Mouse (Mus musculus): ENCODE measurements around the gene Nlgn2. TPM values are rescaled to one million over a fixed set of nuclear protein-coding genes. Genes with fewer than 3 reads are reported as not detected.
A peak's percentile ranks its signal among the peaks of the same experiment; 100 is the strongest.

Nlgn2 gene
- total and polyA plus RNA-seq, 3 experiments: 0.20 to 1.3 (median 1.1) TPM

DNA sequence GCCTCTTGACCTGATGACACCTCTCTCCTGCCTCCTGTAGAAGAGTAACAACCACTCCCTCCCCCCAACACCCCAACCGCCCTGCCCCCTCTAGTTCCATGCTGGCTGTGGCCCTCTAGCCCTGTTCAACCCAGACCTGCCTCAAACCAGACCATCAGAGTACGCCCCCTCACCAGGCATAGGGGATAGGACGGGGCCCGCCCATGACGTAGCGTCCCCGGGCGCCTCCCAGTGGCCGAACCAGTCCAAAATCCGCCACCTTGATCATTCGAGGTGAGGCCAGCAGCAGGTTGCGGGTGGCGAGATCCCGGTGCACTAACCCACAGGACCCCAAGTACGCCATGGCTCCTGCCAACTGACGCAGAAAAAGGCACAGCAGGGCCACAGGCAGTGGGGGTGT is 17.8 kb upstream of the Nlgn2 start:
- Histone ChIP-seq H3K27ac (ENCODE audit: insufficient read depth, low read depth) (no peak overlapping the region), H3K9me3 (replicated peaks; ENCODE audit: low read length) (no peaks in the 10 kb centered on the region), H3K79me2 (replicated peaks; ENCODE audit: control insufficient read depth, extremely low read depth, insufficient read depth, poor library complexity, severe bottlenecking) (no peaks in the 10 kb centered on the region), H3K27me3 (replicated peaks) (peaks cover 2% of the 10 kb centered on the region), H3K4me2 (ENCODE audit: insufficient read depth, low read depth, poor library complexity, severe bottlenecking) (peak overlapping the region; percentile 19), H3K4me1 (ENCODE audit: control insufficient read depth in 1 of 2, insufficient read depth in 2 of 2) (peaks cover 6 to 16% of the 10 kb centered on the region in 2 experiments), H3K9ac (ENCODE audit: insufficient read depth, low read depth) (no peak overlapping the region), H3K4me3 (replicated peaks in 1 of 3; ENCODE audit: low read depth in 2 of 3, low read length in 2 of 3, poor library complexity in 1 of 3) (no peak overlapping the region), H3K36me3 (replicated peaks in 1 of 2; ENCODE audit: control insufficient read depth in 1 of 2, insufficient read depth in 1 of 2, low read length in 1 of 2) (peaks cover 0 to 21% of the 10 kb centered on the region in 2 experiments)
- dilution Hi-C loops (cut with MboI; ENCODE audit: extremely low pct_ligation_motif_present, extremely low pct_unique_long_range_greater_than_20kb, low sequenced_read_pairs) (no loop called here), in situ Hi-C loops (cut with MboI; ENCODE audit: low pct_ligation_motif_present, low pct_unique_long_range_greater_than_20kb, low sequenced_read_pairs) (no loop called here)
- peak; percentile 48 for DNase-seq (ENCODE audit: extremely low read depth)
- TF ChIP-seq CTCF (conservative IDR thresholded peaks at IDR 0.05 in 1 of 2, IDR thresholded peaks at IDR 0.05 in 1 of 2; ENCODE audit: low read depth in 2 of 2, low read length in 2 of 2): peak in 1 of 2 experiments; percentile 85; a peak in 2 of 4 replicates
- TF ChIP-seq RAD21 (IDR thresholded peaks at IDR 0.05; ENCODE audit: low read depth, low read length): peak; percentile 54
- TF ChIP-seq SMC3 (IDR thresholded peaks at IDR 0.05; ENCODE audit: low read depth, low read length): peak; percentile 79
- no peak for TF ChIP-seq USF1 (IDR thresholded peaks at IDR 0.05; ENCODE audit: low read depth, low read length)
- TF ChIP-seq NRF1 (IDR thresholded peaks at IDR 0.05; ENCODE audit: low read depth, low read length): no peak

DNA sequence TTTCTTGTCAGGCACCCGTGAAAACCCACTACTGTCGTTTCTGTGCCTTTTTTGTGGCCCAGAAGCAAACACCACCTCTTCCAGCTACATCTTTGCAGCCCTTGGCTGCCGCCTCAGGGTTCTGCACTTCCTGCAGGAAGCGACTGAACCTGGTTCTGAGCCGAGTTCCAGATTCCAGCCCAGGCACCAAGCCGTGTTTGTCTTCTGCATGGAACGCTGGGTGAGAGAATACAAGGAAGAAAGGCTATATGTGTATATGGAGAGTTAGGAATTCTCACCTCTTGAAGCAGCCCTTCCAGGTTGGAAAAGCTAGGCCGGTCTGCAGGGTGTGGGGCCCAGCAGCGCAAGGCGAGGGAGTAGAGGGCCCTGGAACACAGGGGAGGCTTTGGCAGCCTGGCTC is 17.1 kb upstream of the Nlgn2 start:
- Histone ChIP-seq H3K36me3 (replicated peaks in 1 of 2; ENCODE audit: control insufficient read depth in 1 of 2, insufficient read depth in 1 of 2, low read length in 1 of 2) (peaks cover 0 to 28% of the 10 kb centered on the region in 2 experiments), H3K79me2 (replicated peaks; ENCODE audit: control insufficient read depth, extremely low read depth, insufficient read depth, poor library complexity, severe bottlenecking) (no peaks in the 10 kb centered on the region), H3K4me3 (replicated peaks in 1 of 3; ENCODE audit: low read depth in 2 of 3, low read length in 2 of 3, poor library complexity in 1 of 3) (no peak overlapping the region), H3K27me3 (replicated peaks) (no peaks in the 10 kb centered on the region), H3K4me2 (ENCODE audit: insufficient read depth, low read depth, poor library complexity, severe bottlenecking) (no peak overlapping the region), H3K4me1 (ENCODE audit: control insufficient read depth in 1 of 2, insufficient read depth in 2 of 2) (peaks cover 6 to 16% of the 10 kb centered on the region in 2 experiments), H3K9ac (ENCODE audit: insufficient read depth, low read depth) (no peak overlapping the region), H3K9me3 (replicated peaks; ENCODE audit: low read length) (no peaks in the 10 kb centered on the region), H3K27ac (ENCODE audit: insufficient read depth, low read depth) (no peak overlapping the region)
- in situ Hi-C loops (cut with MboI; ENCODE audit: low pct_ligation_motif_present, low pct_unique_long_range_greater_than_20kb, low sequenced_read_pairs): no loop called here
- no peak for TF ChIP-seq CTCF (conservative IDR thresholded peaks at IDR 0.05 in 1 of 2, IDR thresholded peaks at IDR 0.05 in 1 of 2; ENCODE audit: low read depth in 2 of 2, low read length in 2 of 2)
- dilution Hi-C loops (cut with MboI; ENCODE audit: extremely low pct_ligation_motif_present, extremely low pct_unique_long_range_greater_than_20kb, low sequenced_read_pairs): no loop called here
- no peak for DNase-seq (ENCODE audit: extremely low read depth)

DNA sequence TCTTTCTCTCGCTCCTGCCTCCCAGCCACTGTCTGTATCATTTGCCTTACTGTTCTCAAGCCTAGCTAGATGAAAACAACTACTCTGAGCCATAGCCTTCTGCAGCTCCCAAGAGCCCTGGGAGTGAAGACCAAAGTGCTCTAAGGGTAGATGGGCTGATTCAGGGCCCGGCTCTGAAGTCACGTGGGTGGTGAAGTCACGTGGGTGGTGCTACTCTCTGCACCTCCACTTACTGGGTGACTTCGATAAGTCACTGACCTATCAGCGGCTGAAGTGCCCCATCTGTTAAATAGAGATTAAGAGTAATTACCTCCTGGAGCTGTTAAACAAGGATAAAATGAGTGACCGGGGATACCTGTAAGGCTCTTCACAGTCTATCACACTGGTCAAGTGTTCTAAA is 16.4 kb upstream of the Nlgn2 start:
- in situ Hi-C loops (cut with MboI; ENCODE audit: low pct_ligation_motif_present, low pct_unique_long_range_greater_than_20kb, low sequenced_read_pairs): no loop called here
- DNase-seq (ENCODE audit: extremely low read depth): no peak
- TF ChIP-seq USF1 (IDR thresholded peaks at IDR 0.05; ENCODE audit: low read depth, low read length) (peak; percentile 72), USF2 (conservative IDR thresholded peaks at IDR 0.05; ENCODE audit: low read depth, low read length) (peak; percentile 75), JUN (IDR thresholded peaks at IDR 0.05; ENCODE audit: insufficient read depth, low read depth, low read length) (no peak)
- H3K9ac ChIP-seq (ENCODE audit: insufficient read depth, low read depth): no peak overlapping the region
- H3K36me3 ChIP-seq (replicated peaks in 1 of 2; ENCODE audit: control insufficient read depth in 1 of 2, insufficient read depth in 1 of 2, low read length in 1 of 2): peaks cover 0 to 35% of the 10 kb centered on the region in 2 experiments
- peaks cover 6 to 20% of the 10 kb centered on the region in 2 experiments for H3K4me1 ChIP-seq (ENCODE audit: control insufficient read depth in 1 of 2, insufficient read depth in 2 of 2)
- H3K27me3 ChIP-seq (replicated peaks): no peaks in the 10 kb centered on the region
- no peaks in the 10 kb centered on the region for H3K9me3 ChIP-seq (replicated peaks; ENCODE audit: low read length)
- no peaks in the 10 kb centered on the region for H3K79me2 ChIP-seq (replicated peaks; ENCODE audit: control insufficient read depth, extremely low read depth, insufficient read depth, poor library complexity, severe bottlenecking)
- H3K27ac ChIP-seq (ENCODE audit: insufficient read depth, low read depth): no peak overlapping the region
- H3K4me3 ChIP-seq (replicated peaks in 1 of 3; ENCODE audit: low read depth in 2 of 3, low read length in 2 of 3, poor library complexity in 1 of 3): no peak overlapping the region
- dilution Hi-C loops (cut with MboI; ENCODE audit: extremely low pct_ligation_motif_present, extremely low pct_unique_long_range_greater_than_20kb, low sequenced_read_pairs): no loop called here
- no peak overlapping the region for H3K4me2 ChIP-seq (ENCODE audit: insufficient read depth, low read depth, poor library complexity, severe bottlenecking)
